Mouse (Mus musculus) WW6 (cell line): ENCODE data around the gene Ccdc189.
A peak's percentile ranks its signal among the peaks of the same experiment; 100 is the strongest.

Source experiments
- DNase-seq: peaks from one replicate; pipeline ENCODE4 v3.0.0-alpha.2; 2013; ENCODE audit warnings: low read depth, low spot score

The Ccdc189 gene

GRCm38 (mm10) chr7:127592575-127592974, 4.2 kb upstream of the Ccdc189 start:
- DNase-seq: no peak

GRCm38 (mm10) chr7:127591108-127591507, 2.7 kb upstream of the Ccdc189 start:
- no peak for DNase-seq

- no peak for DNase-seq
Measured at GRCm38 (mm10) chr7:127589637-127590036, 1.2 kb upstream of the Ccdc189 start.

- DNase-seq: no peak
Measured at GRCm38 (mm10) chr7:127588901-127589300, 506 bp upstream of the Ccdc189 start.

- no peak for DNase-seq
Measured at GRCm38 (mm10) chr7:127587196-127587595, 1.2 kb downstream of the Ccdc189 start.

- DNase-seq: no peak
Measured at GRCm38 (mm10) chr7:127586149-127586548, 2.2 kb downstream of the Ccdc189 start.

GRCm38 (mm10) chr7:127585031-127585430, 3.4 kb downstream of the Ccdc189 start:
- no peak for DNase-seq

- DNase-seq: no peak
Measured at GRCm38 (mm10) chr7:127583260-127583659, 5.1 kb downstream of the Ccdc189 start.

- no peak for DNase-seq
Measured at GRCm38 (mm10) chr7:127574115-127574514, 14.3 kb downstream of the Ccdc189 start.

- DNase-seq: no peak
Measured at GRCm38 (mm10) chr7:127573503-127574008, 14.8 kb downstream of the Ccdc189 start.

GRCm38 (mm10) chr7:127572895-127573471, 15.4 kb downstream of the Ccdc189 start, which contains the start of gene Phkg2:
Gene Phkg2, plus strand, starts transcription at chr7:127573340.
- DNase-seq: peak; percentile 90

GRCm38 (mm10) chr7:127564381-127565150, 23.8 kb downstream of the Ccdc189 start:
- no peak for DNase-seq

GRCm38 (mm10) chr7:127561340-127561858, 27.0 kb downstream of the Ccdc189 start, which contains the start of gene Tmem265:
Gene Tmem265, plus strand, starts transcription at chr7:127561390.
- no peak for DNase-seq

- DNase-seq: no peak
Measured at GRCm38 (mm10) chr7:127560580-127560979, 27.8 kb downstream of the Ccdc189 start.

GRCm38 (mm10) chr7:127551558-127551957, 36.8 kb downstream of the Ccdc189 start:
- DNase-seq: no peak

- no peak for DNase-seq
Measured at GRCm38 (mm10) chr7:127549116-127549835, 39.1 kb downstream of the Ccdc189 start.

GRCm38 (mm10) chr7:127541671-127542070, 46.7 kb downstream of the Ccdc189 start:
- no peak for DNase-seq
